Mouse (Mus musculus) kidney, postnatal 4 days (tissue): ENCODE data around the gene Klhl2.

Source experiments
- DNase-seq, 2 experiments: peaks; one replicate each; pipeline ENCODE4 v3.0.0; 2021; ENCODE audit warnings: mixed read lengths in 2 of 2

Gene Klhl2

DNA sequence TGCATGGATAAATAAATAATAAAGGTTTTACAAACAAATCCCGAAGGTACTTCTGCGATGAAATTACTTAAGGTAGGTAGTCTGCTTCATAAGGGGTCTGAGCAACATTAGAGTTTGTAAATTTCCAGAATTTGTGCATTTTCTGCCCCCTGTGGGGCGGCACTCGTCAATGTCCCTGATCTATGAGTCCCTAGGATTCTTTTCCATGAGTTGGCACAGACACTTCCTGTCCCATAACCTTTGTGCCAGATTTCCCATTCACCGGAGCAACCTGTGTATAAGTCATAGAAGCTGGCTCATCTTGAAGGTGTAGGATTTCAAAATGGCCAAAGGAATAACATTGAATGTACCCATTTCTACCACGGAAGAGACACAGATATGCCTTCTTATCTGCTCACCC, 159.5 kb downstream of the Klhl2 start:
- DNase-seq = no peak
